Mouse (Mus musculus): ENCODE measurements around the gene Wwox.

GRCm38 (mm10) chr8:115008624-115009620 lies 569.5 kb downstream of the Wwox start:
- TF ChIP-seq CTCF (IDR thresholded peaks at IDR 0.05; ENCODE audit: control insufficient read depth, insufficient read depth, insufficient replicate concordance, low read depth, low read length) (no peak), POLR2A (IDR thresholded peaks at IDR 0.05; ENCODE audit: control insufficient read depth, low read depth, low read length) (no peak)
